Mouse (Mus musculus) left cerebral cortex, postnatal 4 days (tissue): Measurements from ENCODE around the gene Trak1. TPM values are rescaled to one million over a fixed set of nuclear protein-coding genes. Genes with fewer than 3 reads are reported as not detected.
A peak's percentile ranks its signal among the peaks of the same experiment; 100 is the strongest.
"Not testable (repeated sequence)": the region's sequence is repeated elsewhere in the genome, so short reads cannot be mapped to it uniquely, and the experiment has no call there.

Experiments used
- DNase-seq: peaks from one replicate; pipeline ENCODE4 v3.0.0-alpha.2; 2022
- intact Hi-C: fragments of 180-260 bp; cut with DNase I; formaldehyde crosslinking; loops from one replicate; pipeline ENCODE4 v1.15.1; 2025
- total RNA-seq, 2 experiments: library from RNA; stranded (reverse); gene quantifications; 2 replicates each; pipeline ENCODE4 v1.2.3; 2021

Gene Trak1
- total RNA-seq, 2 experiments from 2014 or later = 208 to 215 TPM

DNA sequence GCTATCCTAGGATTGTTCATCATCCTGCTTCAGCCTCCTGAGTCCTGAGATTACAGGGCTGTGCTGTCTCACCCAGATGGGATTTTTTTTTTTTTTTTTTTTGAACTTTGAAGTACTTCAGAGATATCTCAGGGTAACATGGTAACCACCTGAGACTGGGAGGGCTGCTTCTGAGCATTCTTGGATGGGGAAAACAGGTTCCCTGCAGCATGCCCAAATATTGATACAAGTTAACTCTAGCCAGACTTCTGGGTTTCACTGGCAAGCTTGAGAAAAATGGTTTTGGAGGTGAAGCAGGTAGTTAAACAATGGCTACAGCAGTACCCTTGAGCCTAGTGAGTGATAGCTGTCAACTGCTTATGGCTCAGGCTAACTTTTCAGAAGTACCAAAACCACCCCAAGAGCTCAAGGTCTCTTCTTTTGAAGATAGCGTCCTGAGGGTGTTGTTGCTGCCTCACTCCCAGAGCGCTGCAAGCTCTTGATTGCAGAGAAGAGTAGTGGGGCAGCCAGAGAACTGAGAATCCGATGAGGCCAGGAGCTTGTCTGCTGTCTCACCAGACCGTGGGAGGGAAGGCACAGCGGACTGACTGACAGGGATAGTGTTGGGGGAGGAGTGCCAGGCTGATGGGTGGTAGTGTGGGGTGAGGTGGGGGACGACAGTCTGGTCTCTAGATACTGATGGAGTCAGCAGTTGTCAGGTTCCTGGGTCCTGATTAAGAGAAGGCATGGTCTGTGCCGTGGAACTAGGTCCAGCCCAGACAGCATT is 119.8 kb downstream of the Trak1 start:
- intact Hi-C loops = no loop called here
- no peak for DNase-seq

DNA sequence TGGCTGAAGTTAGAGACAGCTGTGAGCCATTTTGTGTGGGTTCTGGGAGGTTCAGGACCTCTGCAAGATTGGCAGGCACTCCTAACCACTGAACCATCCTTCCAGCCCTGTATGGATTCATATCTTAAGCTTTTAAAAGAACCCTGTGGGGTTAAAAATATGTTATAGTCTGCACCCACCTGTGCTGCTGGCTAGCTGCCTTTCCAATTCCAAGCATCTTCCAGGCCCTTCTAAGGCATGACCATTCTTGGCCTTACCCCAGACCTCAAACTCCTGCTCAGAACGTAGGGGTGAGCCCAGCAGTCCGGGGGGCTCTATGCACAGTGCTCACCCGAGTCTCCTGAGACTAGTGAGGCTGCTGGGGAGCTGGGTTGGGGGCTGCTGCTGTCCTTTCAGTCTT is 121.7 kb downstream of the Trak1 start:
- DNase-seq = no peak
- intact Hi-C loops = no loop called here

DNA sequence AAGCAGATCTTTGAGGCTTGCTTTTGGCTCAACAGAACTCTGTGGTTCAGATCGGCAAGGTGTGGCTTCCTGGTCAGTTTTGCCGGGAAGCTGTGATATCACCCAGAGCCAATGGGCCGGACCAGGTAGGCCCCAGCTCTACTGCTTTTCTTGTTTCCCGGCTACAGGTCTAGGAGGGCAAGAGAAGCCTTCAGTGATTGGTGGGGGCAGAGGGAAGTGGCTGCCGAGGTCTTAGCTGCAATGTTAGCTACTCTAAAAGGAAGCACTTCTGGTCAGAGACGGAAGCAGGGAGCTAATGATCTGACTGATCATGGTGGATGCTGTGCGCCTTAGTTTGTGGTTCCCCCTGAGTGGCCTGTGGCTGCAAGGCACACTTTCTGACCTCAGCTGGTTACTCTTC is 122.3 kb downstream of the Trak1 start:
- intact Hi-C loops = no loop called here
- no peak for DNase-seq

DNA sequence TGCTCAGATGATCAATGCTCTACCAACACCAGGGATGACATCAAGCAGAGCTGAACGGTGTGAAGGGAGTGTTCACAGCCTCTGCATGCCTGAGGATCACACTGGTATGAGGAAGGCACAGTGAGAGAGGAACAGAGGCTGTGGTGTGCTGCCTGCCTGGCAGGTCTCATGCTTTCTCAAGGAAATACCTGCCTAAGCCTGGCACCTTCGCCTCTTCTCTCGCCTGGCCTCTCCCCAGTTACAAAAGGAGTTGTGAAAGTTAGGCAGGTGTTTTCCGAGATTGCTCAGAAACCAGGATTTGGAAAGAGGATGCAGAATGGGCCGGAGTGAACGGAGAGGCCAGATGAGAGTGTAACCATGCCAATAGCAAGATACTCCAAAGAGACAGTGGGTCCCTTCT is 123.5 kb downstream of the Trak1 start:
- DNase-seq = no peak
- intact Hi-C loops = no loop called here

DNA sequence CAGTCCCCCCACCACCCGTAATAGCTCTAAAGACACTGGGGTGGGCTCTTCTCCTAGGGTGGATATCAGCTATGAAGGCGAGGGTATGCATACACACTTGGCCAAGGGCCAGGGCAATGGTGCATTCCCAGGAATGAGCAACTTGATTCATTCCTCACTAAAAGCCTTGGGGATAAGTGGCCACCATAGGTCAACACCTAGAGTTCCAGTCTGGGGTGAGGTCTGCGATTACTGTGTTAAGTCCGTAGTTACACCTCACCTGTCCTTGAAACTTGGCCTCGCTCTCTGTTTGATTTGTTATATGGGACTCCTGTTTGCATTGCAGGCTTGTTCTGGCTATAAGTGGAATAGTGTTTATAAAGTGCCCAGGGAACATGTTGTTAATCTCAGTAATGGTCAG is 125.1 kb downstream of the Trak1 start:
- intact Hi-C loops = no loop called here
- no peak for DNase-seq

DNA sequence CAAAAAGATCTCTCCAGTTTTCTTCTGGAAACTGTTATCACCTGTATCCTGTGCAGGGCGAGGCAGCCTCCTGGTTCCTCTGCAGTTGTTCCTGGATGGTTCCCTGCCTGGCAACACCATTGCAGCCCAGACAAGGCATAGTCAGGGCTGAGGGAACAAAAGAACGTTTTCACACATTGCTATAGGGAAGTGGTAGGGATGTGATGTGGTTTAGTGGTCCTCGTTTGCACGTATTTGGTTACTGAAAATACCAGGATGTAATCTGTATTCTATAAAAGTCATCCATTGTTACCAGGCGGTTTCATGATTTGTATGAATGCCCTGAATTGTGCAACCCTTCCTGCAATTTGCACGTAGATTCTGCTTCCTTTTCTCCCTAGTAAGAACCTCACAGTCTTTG is 126.3 kb downstream of the Trak1 start:
- no peak for DNase-seq
- intact Hi-C loops = no loop called here

DNA sequence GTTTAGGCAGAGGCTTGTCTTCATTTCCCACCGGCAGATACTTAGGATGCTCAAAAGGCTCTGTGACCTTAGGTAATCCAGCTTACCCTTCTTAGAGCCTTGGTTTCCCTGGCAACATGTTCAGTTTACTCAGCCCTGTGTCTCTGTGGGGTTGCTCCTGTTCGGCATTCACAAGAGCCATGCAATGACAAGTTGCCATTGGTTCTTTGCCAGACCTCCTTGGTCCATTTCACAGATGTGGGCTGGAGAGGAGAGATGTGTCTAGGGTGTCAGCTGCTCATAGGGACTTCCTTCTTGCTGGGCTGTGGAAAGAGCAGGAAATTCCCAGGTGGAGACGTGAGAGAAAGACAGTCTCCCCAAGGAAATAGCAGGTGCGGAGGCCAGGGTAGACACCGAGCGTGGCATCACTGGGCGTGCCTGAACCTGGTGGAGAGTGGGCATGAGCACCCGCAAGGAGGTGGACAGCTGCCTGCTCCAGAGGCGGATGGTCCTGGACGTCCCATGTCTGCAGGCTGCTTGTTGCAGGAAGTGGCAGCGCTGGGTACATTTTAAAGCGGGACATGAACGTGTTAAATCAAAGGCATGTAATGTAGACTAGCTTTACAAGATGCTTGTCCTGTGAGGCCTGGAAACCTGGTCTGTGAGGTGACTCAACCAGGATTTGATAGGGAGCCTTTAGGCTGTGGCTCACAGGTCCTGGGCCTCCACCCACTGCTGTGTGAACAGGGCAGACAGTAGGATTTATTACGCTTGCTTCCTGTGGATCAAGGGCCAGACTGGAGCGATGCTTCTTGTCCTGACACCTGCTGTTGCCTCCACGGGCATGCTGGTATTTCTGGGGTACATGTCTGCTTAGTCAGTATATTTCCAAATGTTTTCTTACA is 127.2 kb downstream of the Trak1 start:
- DNase-seq = no peak
- intact Hi-C loops = no loop called here

DNA sequence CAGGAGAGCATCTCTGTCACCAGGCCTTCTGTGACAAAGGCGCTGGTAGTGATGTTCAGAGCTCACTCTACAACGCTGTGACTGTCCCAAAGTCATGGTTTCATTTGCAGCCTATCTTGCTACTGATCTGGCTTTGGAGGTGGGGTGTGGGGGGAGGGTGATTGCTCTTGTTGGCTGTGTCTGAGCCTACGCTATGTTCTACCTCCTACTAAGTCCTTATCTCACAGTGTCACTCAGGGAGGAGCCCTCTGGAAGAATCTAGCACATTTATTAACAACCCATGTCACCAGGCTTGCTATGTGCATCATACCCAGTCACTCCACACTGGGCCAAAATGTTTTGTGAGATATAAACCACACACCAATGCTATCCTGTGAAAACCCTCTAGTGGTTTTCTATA is 129.1 kb downstream of the Trak1 start:
- intact Hi-C loops = no loop called here
- DNase-seq = no peak

DNA sequence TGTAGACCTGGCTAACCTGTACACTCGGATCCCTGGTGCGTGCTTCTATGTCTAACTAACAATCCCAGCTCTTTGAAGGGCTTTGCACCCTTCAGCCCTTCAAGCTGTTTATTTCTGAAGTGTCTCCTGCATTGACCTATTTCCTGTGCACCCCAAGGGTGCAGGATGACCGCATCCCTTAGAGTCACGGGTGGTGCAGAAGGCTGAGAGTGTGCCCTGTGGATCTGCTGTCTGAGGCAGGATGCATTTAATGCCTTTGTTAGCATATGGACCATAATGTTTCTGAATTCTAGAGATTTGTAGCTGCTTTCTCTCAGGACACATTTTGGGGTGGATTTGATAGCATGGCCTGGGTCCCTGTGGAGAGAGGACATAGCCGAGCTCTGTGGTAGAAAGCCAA is 129.6 kb downstream of the Trak1 start:
- DNase-seq = no peak
- intact Hi-C loops = no loop called here

DNA sequence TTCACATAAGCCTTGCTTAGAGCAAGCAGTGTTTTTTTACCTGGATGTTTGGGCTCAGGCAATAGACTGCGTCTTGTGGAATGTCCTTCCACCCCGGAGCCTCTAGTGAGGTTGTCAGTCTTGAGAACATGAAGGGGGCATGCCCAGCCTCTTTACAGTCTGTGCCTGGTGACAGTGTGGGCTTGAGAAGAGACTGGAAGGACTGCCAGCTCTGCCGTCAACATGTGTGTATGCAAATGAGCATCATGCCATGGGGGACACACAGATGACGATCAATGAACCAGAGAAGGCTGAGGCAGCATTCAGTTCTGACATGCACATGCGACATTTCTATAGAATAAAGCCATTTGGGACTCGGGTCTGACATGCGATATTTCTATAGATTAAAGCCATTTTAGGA is 132.3 kb downstream of the Trak1 start:
- DNase-seq = no peak
- intact Hi-C loops = no loop called here

DNA sequence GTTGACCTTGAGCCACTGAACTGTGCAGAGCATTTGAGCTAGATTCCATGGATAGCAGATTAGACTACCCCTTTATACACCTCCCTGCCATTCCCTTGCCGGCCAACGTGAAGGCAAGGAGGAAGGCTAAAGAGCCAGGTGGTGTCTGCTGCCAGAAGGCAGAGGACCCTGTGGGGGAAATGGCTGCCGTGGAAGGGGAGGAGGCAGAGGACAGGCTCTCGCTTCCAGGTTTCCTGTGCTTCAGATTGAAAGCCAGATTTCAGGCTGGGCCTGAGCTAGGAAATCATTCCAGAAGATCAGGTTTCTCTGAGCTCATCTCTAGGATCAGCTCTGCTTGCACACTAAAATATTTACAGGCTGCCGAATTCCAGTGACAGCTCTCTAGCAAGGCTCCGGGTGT is 133.1 kb downstream of the Trak1 start:
- intact Hi-C loops = no loop called here
- no peak for DNase-seq

DNA sequence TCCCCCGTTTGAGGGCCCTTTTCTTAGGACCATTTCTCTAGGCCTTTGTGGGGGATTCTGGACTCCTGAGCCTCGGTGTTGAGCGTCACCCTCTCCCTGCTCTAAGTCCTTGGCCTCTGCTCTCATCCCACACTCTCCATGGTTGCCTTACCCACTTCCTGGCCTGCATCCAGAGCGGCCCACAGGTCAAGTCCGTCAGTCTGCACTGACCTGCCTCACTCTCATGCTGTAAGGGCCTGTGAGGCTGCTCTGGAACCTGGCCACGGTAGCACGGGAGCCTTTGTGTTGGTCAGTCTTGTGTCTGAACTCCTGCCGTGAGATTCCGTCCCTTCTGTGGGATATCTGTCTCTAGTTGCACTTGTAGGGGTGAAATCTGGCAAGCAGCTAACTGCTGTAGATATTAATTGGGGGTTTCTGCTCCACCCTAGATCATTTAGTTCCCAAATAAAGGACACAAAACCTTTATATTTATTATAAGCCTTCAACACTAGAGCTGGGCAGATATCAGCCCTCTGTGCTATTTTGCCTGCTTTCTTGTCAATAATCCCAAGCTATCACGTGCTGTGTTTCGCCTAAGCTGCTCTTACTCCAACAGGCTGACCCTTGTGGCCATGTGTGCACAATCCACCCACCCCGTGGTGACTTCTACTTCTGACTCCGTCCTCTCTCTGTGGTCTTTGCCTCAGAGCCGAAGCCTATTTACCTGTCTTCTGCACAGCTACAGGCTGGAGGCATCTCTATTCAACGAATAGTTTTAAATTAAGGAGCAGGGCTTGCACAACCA is 136.6 kb downstream of the Trak1 start:
- intact Hi-C loops = no loop called here
- no peak for DNase-seq

DNA sequence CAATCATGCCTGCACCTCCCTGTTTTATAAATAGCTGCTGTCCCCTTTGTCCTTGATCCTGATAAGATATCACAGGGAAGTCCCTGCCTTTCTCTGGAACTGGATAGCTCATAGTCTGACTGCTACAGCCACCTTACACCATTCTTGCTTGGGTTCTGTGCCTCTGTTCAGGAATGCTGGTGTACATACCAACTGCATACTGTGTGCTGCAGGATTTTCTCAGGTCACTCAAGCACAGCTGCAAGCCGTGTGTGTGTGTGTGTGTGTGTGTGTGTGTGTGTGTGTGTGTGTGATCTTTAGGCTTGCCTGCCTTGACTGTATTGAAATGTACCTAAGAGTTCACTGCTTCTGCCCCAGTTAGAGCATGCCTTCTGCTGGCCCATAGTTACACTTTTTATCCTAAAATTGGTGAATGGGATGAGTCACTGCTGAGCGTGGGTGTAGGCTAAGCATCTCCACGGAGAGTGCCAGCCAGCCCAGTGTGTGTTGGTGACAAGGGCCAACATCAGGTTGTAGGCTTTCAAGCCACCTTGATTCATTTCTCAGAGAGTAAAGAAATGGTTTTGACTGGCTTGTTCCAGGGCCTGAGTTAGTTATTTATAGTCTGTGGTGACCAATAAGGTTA is 138.1 kb downstream of the Trak1 start:
- no peak for DNase-seq
- intact Hi-C loops = no loop called here

DNA sequence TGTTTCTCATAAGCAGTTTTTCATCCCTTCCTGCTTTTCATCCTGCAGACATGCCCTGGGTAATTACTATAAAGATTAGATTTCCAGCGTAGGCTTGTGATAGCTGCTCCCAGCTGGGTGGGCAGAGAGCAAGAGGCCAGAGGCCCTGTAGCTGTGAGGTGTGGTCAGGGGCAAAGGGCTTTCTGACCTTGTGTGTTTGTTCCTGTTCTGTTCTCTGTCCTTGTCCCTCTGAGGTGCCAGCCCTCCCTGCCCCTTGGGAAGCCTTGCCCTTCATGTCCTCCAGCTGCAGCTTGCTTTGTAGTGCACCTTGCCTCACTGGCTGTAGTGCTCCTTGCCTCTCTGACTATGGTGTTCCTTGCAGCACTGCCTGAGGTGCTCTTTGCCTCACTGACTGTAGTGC is 139.2 kb downstream of the Trak1 start:
- intact Hi-C loops = no loop called here
- no peak for DNase-seq

DNA sequence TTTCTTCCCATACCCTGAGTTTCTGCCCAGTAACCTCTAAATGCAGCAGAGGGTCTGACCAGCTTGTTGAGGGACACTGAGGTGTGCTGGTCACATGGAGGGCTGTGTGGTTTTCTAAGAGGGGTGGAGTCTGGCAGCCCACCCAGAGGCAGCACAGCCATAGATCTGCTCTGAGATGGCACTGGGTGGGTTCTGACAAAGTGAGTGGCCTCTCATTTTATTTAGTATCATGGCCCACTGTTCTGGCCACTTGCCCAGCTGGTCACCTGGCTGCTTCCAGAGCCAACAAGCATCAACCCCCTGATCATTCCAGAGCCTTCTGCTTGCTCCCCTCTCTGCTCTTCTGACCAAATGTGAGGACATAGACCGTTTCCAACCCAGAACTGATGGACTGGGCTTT is 144.8 kb downstream of the Trak1 start:
- peak; percentile 51 for DNase-seq
- intact Hi-C loops = no loop called here

DNA sequence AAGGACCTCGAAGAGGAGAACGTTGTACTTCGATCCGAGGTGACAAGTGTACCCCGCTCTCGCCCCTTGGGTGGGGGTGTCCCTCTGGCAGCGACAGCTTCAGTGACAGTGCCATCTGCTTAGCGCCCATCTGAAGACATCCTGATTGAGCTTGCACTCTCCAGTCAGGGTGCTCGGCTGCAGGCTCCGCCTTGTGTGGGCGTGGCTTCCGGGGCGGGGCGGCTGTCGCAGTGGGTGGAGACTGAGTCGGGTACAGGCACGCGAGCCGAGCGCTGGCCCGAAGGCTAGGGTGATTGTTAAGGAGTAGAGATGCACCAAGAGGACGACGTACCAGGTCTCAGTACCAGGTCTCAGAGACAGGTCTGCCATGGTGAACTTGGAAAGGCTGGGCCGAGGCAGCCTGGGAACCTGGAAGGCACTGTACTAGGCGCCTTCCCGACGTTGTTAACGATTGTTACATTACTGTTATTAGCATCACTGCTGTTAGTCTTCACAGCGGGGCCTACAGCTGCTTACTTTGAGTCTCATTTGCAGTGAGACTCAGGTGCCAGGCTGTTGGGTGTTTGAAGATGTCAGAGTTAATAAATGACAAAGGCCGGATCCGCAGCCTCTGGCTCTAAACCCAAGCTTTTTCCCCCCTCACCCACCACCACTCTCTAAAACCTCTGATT is 146.5 kb downstream of the Trak1 start:
- intact Hi-C loops = no loop called here
- peak; percentile 66 for DNase-seq

DNA sequence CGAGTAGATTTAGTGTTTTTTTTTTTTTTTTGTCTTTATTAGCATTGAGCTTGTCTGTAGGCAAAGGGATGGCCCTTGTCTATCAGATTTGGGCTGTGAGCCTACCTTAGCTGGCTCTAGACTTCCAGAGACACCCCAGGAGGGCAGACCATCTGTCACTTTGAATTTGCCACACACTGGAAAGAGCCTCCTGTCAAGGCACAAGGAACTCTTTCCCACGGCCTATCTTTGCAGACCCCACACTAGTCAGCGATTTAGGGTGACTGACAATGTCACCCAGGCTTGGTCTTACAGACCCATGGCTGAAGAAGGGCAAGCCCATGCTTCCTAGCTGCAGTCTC is 147.0 kb downstream of the Trak1 start:
- DNase-seq = peak; percentile 71

DNA sequence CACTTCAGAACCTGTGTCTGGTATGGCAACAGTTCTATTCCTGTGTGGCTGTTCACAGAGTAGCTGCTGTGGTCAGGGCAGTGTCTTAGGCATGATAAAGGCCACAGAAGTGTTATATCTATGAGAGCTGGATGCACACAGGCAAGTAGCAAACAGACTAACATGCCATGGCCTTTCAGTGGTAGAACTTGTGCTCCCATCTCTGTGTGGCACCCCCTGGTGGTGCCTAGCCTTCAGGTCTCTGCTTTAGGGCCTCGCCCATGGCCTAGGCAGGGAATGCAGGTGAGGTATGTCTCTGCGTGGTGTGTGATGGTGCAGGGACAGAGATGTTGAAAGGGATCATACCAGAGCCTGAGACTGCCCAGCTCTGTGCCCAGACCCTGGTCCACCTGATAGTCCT is 148.1 kb downstream of the Trak1 start:
- DNase-seq = peak; percentile 40
- intact Hi-C loops = no loop called here

More for the DNA sequence above, 147.0 kb downstream of the Trak1 start:
- intact Hi-C loops = no loop called here

DNA sequence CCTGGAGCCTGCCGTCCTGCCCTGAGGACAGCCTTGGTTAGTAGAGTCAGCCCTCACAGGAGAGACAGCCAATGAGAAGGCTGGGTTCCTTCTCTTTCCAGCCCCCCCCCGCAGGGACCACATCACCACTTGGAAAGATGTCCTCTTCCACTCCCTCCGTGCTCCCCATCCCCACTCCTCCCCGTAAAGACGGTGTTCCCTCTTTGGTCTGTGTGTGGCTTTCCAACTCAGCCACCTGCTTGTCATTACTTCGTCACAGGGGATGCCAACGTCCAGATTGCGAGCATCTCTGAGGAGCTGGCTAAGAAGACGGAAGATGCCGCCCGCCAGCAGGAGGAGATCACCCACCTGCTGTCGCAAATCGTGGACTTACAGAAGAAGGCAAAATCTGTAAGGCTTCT is 149.1 kb downstream of the Trak1 start:
- peak; percentile 44 for DNase-seq
- intact Hi-C loops = no loop called here

DNA sequence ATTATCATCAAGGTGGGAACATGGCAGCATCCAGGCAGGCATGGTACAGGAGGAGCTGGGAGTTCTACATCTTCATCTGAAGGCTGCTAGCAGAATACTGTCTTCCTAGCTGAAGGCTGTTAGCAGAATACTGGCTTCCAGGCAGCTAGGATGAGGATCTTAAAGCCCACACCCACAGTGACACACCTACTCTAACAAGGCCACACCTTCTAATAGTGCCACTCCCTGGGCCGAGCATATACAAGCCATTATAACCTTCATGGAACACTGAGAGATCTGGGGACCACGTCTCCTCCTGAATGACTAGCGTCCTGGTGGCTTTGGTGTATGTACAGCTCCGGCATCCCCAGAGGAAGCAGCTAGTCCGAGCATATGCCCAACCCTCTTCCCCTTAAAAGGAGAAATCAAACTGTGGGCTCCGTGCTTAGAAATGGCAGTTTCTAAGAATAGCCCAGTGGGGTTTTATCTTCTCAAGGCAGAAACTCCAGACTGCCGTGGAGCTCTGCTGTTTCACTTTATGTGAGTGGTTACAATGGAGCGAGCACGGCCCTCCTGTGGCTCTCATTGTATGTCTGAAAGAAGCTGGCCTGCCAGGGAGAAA is 155.1 kb downstream of the Trak1 start:
- not testable (repeated sequence) for DNase-seq

More for the DNA sequence above, 155.1 kb downstream of the Trak1 start:
- intact Hi-C loops = loop anchor here (10.0 kb wide), 1 partner anchor 188 kb away; no protein-coding TSS in a partner anchor
